Mouse (Mus musculus) CD4-positive, CD25-positive, alpha-beta regulatory T cell (primary cell): ENCODE measurements around the gene Pum1. TPM values are rescaled to one million over a fixed set of nuclear protein-coding genes. Genes with fewer than 3 reads are reported as not detected.

ENCODE experiments used
- polyA plus RNA-seq: library from polyadenylated mRNA; unstranded; fragments of 100-300 nt; shearing (Covaris generic); gene quantifications from one replicate; pipeline ENCODE4 v1.2.1, GENCODE M21; 2017

Gene Pum1
- 86.9 TPM for polyA plus RNA-seq

DNA sequence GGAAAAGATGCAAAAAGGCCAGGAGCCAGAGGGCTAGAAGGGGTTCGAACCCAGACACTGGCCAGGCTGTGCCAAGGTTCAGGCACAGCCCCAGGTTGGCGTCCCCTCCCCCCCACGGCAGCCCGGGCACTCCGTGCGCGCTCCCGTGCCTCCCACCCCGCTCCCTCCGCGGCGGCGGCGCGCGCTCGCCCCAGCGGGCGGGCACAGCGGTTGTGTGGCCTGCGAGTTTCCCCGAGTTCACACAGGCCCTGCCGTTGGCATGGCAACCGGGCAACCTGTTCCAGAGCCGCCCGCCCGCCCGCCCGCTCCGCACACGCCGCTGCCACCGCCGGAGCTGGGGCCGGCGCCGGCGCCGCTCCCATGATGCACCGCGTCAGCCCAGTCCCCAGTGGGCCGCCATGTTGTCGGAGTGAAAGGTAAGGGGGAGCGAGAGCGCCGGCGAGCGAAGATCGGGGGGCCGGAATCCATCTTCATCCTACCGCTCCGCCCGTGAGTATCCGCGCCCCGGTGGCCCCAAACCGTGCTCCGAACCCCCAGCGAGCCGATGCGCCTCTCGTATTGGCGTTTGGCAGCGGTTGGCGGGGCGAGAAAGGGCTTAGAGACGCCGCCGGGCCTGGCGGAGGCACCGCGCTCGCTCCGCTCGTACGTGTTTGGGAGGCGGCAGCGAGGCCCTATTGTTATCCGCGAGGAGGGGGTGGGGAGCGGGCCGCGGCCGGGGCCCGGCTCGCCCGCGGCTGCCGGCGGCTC is at the start of gene Pum1:
Pum1 (plus strand) TSS at position 343 of the 747 bp plus-strand sequence.

GRCm38 (mm10) chr4:130792376-130793179 is 129.5 kb downstream of the Pum1 start, which contains the start of gene Sdc3:
Gene Sdc3, plus strand, starts transcription at chr4:130792537.

Other genes starting within 250 kb of the Pum1 start
- gene Nkain1, start 89.1 kb upstream of the Pum1 start, polyA plus RNA-seq: not detected
- gene Sdc3, start 129.2 kb downstream of the Pum1 start, polyA plus RNA-seq: 8.8 TPM
- 1,747 TPM for gene Laptm5, start 249.8 kb downstream of the Pum1 start, polyA plus RNA-seq